Mouse (Mus musculus) liver, adult 2 months (tissue): ENCODE data around the gene Wdr73.

Source experiments
- CTCF ChIP-seq: fragments of 200-500 bp; IDR thresholded peaks from 2 replicates; pipeline ENCODE4 v1.5.1; 2011; ENCODE audit warnings: low read depth, low read length, control low read depth
- POLR2A ChIP-seq: fragments of 200-500 bp; IDR thresholded peaks from 2 replicates; pipeline ENCODE4 v1.6.1; 2011; ENCODE audit warnings: low read length, control low read depth; ENCODE audit not compliant: insufficient read depth; ENCODE audit errors: extremely low read depth

DNA sequence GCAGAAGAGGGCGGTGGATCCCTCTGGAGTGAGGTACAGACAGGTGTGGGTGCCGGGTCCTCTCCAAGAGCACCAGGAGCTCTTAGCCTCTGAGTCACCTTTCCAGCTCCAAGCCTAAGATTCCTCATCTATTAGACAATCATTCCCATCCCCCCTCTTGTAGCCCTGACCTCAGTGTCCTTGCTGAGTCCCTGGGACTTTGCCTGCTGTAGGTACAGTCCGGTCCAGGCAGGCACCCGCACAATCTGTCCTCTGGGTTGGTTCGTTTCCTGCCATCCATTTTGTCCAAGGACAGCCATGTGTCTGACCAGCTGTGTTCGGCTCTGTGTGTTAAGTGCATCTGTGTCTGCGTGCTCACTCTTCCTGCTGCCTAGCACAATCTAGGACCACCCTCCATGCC lies 12.5 kb downstream of the Wdr73 start:
- TF ChIP-seq POLR2A, result no peak
- no peak for TF ChIP-seq CTCF
